Mouse (Mus musculus): ENCODE data around the gene Ubap2l. TPM values are rescaled to one million over a fixed set of nuclear protein-coding genes. Genes with fewer than 3 reads are reported as not detected.

Gene Ubap2l
- polyA plus RNA-seq, 1 experiment = 130 TPM

DNA sequence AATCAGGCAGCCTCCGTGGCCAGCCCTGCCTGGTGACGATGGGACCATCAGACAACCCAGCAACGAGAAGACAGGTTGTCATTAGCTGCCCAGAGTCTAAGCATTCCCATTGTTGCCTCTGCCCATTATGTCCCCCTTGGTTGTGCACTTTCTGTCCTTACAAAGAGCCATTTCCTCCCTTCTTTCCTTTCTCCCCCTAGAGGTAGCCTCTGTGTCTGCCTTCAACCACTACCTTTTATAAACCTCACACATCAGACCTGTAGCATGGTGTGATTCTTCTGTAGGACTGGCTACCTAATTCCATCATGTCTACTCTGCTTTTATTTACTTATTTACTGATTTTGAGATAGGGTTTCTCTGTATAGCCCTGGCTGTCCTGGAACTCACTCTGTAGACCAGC is 65.2 kb downstream of the Ubap2l start:
- Histone ChIP-seq H3K36me3 (replicated peaks; ENCODE audit: low read length) (peaks cover 4% of the 10 kb centered on the region), H3K27me3 (replicated peaks) (peaks cover 1% of the 10 kb centered on the region), H3K4me1 (peaks cover 36% of the 10 kb centered on the region), H3K4me3 (replicated peaks) (peak overlapping the region; percentile 0), H3K9me3 (no peaks in the 10 kb centered on the region; the same call in 1 of the 2 replicates)
- no peak for TF ChIP-seq GATA1 (IDR thresholded peaks at IDR 0.05; ENCODE audit: borderline replicate concordance, low read length)
- no peak for TF ChIP-seq FLI1 (IDR thresholded peaks at IDR 0.05; ENCODE audit: low read length)

DNA sequence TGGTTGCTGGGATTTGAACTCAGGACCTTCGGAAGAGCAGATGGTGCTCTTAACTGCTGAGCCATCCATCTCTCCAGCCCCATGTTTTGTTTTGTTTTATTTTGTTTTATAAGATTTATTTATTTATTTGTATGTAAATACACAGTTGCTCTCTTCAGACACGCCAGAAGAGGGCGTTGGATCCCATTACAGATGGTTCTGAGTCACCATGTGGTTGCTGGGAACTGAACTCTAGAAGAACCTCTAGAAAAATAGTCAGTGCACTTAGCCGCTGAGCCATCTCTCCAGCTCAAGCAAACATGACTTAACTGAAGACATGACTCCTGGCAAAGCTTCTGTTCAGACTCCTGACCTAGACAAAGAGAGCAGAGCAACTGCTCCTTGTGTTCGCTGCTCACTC is 70.0 kb downstream of the Ubap2l start:
- Histone ChIP-seq H3K27me3 (replicated peaks) (peaks cover 12% of the 10 kb centered on the region), H3K4me1 (peaks cover 13% of the 10 kb centered on the region), H3K36me3 (replicated peaks; ENCODE audit: low read length) (no peaks in the 10 kb centered on the region), H3K9me3 (peaks cover under 1% of the 10 kb centered on the region; the same call in 1 of the 2 replicates), H3K4me3 (replicated peaks) (no peak overlapping the region)
- TF ChIP-seq FLI1 (IDR thresholded peaks at IDR 0.05; ENCODE audit: low read length) = no peak
- TF ChIP-seq GATA1 (IDR thresholded peaks at IDR 0.05; ENCODE audit: borderline replicate concordance, low read length) = no peak

- H3K27me3 ChIP-seq (replicated peaks) = peaks cover 14% of the 10 kb centered on the region
- no peak for TF ChIP-seq GATA1 (IDR thresholded peaks at IDR 0.05; ENCODE audit: borderline replicate concordance, low read length)
- no peak for TF ChIP-seq FLI1 (IDR thresholded peaks at IDR 0.05; ENCODE audit: low read length)
- no peaks in the 10 kb centered on the region for H3K36me3 ChIP-seq (replicated peaks; ENCODE audit: low read length)
- H3K4me3 ChIP-seq (replicated peaks) = no peak overlapping the region
- H3K9me3 ChIP-seq = peaks cover 3% of the 10 kb centered on the region; the same call in 1 of the 2 replicates
- peaks cover 35% of the 10 kb centered on the region for H3K4me1 ChIP-seq
Observed at GRCm38 (mm10) chr3:89976859-89977258, 75.6 kb downstream of the Ubap2l start.

- no peak for TF ChIP-seq FLI1 (IDR thresholded peaks at IDR 0.05; ENCODE audit: low read length)
- TF ChIP-seq GATA1 (IDR thresholded peaks at IDR 0.05; ENCODE audit: borderline replicate concordance, low read length) = no peak
- Histone ChIP-seq H3K4me1 (peaks cover 39% of the 10 kb centered on the region), H3K27me3 (replicated peaks) (peaks cover 25% of the 10 kb centered on the region), H3K36me3 (replicated peaks; ENCODE audit: low read length) (no peaks in the 10 kb centered on the region), H3K9me3 (no peaks in the 10 kb centered on the region), H3K4me3 (replicated peaks) (no peak overlapping the region)
Observed at GRCm38 (mm10) chr3:89968509-89968908, 83.9 kb downstream of the Ubap2l start.

- no peak for TF ChIP-seq GATA1 (IDR thresholded peaks at IDR 0.05; ENCODE audit: borderline replicate concordance, low read length)
Observed at GRCm38 (mm10) chr3:89966946-89967345, 85.5 kb downstream of the Ubap2l start.

DNA sequence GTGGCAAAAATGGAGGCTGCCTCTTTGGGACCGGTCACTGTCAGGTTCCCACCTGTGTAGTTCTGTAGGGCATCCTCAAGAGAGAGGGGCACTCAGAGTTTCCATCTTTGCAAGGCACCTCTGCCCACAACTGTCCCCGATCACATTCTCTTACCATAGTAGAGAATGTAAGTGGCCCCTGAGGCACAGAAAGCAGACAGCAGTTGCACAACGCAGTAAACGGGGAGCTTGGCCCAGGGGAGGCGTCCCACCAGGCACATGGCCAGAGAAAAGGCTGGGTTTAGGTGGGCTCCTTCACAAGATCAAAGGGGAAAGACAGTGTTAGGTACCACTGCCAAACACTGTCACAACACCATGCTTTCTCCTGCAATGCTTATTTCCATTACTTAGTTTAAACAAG is 86.5 kb downstream of the Ubap2l start:
- H3K27me3 ChIP-seq (replicated peaks) = peaks cover 29% of the 10 kb centered on the region
- no peaks in the 10 kb centered on the region for H3K36me3 ChIP-seq (replicated peaks; ENCODE audit: low read length)
- H3K4me3 ChIP-seq (replicated peaks) = no peak overlapping the region
- no peaks in the 10 kb centered on the region for H3K9me3 ChIP-seq
- peaks cover 57% of the 10 kb centered on the region for H3K4me1 ChIP-seq
- TF ChIP-seq FLI1 (IDR thresholded peaks at IDR 0.05; ENCODE audit: low read length) (no peak), GATA1 (IDR thresholded peaks at IDR 0.05; ENCODE audit: borderline replicate concordance, low read length) (no peak)

More at GRCm38 (mm10) chr3:89966946-89967345, 85.5 kb downstream of the Ubap2l start:
- peaks cover 27% of the 10 kb centered on the region for H3K27me3 ChIP-seq (replicated peaks)
- no peaks in the 10 kb centered on the region for H3K9me3 ChIP-seq
- H3K4me3 ChIP-seq (replicated peaks) = no peak overlapping the region
- H3K36me3 ChIP-seq (replicated peaks; ENCODE audit: low read length) = no peaks in the 10 kb centered on the region
- peaks cover 52% of the 10 kb centered on the region for H3K4me1 ChIP-seq

DNA sequence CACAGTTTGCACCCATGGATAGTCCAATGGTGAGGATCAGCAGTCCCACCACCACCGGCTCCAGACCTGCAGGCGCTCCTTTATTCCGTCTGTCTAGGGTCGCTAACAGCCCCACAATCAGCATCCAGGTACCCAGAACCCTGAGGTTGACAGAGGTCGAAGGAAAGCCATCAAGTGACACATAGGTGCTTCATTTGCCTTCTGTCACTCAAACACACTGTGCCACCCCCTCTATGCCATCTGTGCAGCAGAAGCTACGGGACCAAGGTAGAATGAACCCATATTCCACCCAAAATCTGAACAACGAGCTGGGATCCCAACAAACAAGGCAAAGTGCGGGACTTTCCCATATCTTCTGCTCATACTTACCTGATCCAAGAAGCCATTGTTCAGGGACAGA is 86.9 kb downstream of the Ubap2l start:
- Histone ChIP-seq H3K9me3 (no peaks in the 10 kb centered on the region), H3K27me3 (replicated peaks) (peaks cover 30% of the 10 kb centered on the region), H3K4me1 (peaks cover 61% of the 10 kb centered on the region), H3K4me3 (replicated peaks) (no peak overlapping the region), H3K36me3 (replicated peaks; ENCODE audit: low read length) (no peaks in the 10 kb centered on the region)
- no peak for TF ChIP-seq GATA1 (IDR thresholded peaks at IDR 0.05; ENCODE audit: borderline replicate concordance, low read length)
- no peak for TF ChIP-seq FLI1 (IDR thresholded peaks at IDR 0.05; ENCODE audit: low read length)

GRCm38 (mm10) chr3:89963926-89964739 is 88.3 kb downstream of the Ubap2l start:
- no peaks in the 10 kb centered on the region for H3K9me3 ChIP-seq
- H3K4me1 ChIP-seq = peaks cover 71% of the 10 kb centered on the region
- H3K36me3 ChIP-seq (replicated peaks; ENCODE audit: low read length) = peaks cover 11% of the 10 kb centered on the region
- peak overlapping the region; percentile 95 for H3K4me3 ChIP-seq (replicated peaks)
- peaks cover 39% of the 10 kb centered on the region for H3K27me3 ChIP-seq (replicated peaks)
- no peak for TF ChIP-seq GATA1 (IDR thresholded peaks at IDR 0.05; ENCODE audit: borderline replicate concordance, low read length)
- no peak for TF ChIP-seq FLI1 (IDR thresholded peaks at IDR 0.05; ENCODE audit: low read length)

- TF ChIP-seq FLI1 (IDR thresholded peaks at IDR 0.05; ENCODE audit: low read length) = no peak
- no peak for TF ChIP-seq GATA1 (IDR thresholded peaks at IDR 0.05; ENCODE audit: borderline replicate concordance, low read length)
Observed at GRCm38 (mm10) chr3:89963221-89963763, 89.1 kb downstream of the Ubap2l start, which contains the start of gene Atp8b2. Atp8b2 (minus strand) TSS chr3:89963508.

DNA sequence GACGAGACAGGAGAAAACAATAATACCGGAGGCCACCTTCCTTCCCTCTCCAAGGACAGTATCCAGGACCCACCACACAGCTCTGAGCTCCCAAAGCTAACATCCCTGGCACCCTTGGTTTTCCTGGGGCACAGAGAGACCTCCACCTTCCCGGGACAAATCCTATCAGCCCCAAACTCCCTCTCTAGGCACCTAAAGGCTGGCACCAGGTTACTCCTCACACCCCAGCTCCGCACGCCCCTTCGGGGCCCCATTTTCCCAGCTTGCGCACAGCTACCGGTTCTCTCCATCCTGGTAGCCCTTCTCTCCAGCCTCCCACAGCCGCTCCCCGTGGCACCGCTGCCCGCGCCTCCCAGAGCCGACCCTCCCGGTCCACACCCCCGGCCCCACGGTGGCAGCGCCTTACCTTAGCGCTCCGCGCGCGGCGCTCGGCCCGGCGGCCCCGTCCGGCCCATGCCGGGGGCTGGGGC is 89.6 kb downstream of the Ubap2l start:
- Histone ChIP-seq H3K9me3 (no peaks in the 10 kb centered on the region), H3K4me1 (peaks cover 75% of the 10 kb centered on the region), H3K27me3 (replicated peaks) (peaks cover 39% of the 10 kb centered on the region), H3K4me3 (replicated peaks) (peak overlapping the region; percentile 95), H3K36me3 (replicated peaks; ENCODE audit: low read length) (peaks cover 24% of the 10 kb centered on the region)
- TF ChIP-seq FLI1 (IDR thresholded peaks at IDR 0.05; ENCODE audit: low read length) (no peak), GATA1 (IDR thresholded peaks at IDR 0.05; ENCODE audit: borderline replicate concordance, low read length) (no peak)

More at GRCm38 (mm10) chr3:89963221-89963763, 89.1 kb downstream of the Ubap2l start, which contains the start of gene Atp8b2:
- H3K27me3 ChIP-seq (replicated peaks) = peaks cover 40% of the 10 kb centered on the region
- peaks cover 72% of the 10 kb centered on the region for H3K4me1 ChIP-seq
- no peaks in the 10 kb centered on the region for H3K9me3 ChIP-seq
- peak within 1 kb of the TSS; percentile 95 for H3K4me3 ChIP-seq (replicated peaks)
- H3K36me3 ChIP-seq (replicated peaks; ENCODE audit: low read length) = peaks cover 19% of the 10 kb centered on the region
